Mouse (Mus musculus) left cerebral cortex, adult 9 months (tissue): Measurements from ENCODE around the gene Anxa7.

Experiments used
- DNase-seq, 2 experiments: peaks; one replicate each; pipeline ENCODE4 v3.0.0; 2022; ENCODE audit warnings: low spot score in 2 of 2

Anxa7 gene

GRCm38 (mm10) chr14:20432420-20432819 lies 47.5 kb downstream of the Anxa7 start:
- DNase-seq: no peak

GRCm38 (mm10) chr14:20431726-20432125 lies 48.2 kb downstream of the Anxa7 start:
- no peak for DNase-seq

GRCm38 (mm10) chr14:20429833-20430232 lies 50.1 kb downstream of the Anxa7 start:
- no peak for DNase-seq

GRCm38 (mm10) chr14:20428593-20428992 lies 51.3 kb downstream of the Anxa7 start:
- no peak for DNase-seq

GRCm38 (mm10) chr14:20423046-20423445 lies 56.9 kb downstream of the Anxa7 start:
- DNase-seq: no peak

- DNase-seq: no peak
Observed at GRCm38 (mm10) chr14:20422257-20422656, 57.7 kb downstream of the Anxa7 start.
